27 mouse cellular contexts compared by ENCODE assay signal in the genomic region with DNA sequence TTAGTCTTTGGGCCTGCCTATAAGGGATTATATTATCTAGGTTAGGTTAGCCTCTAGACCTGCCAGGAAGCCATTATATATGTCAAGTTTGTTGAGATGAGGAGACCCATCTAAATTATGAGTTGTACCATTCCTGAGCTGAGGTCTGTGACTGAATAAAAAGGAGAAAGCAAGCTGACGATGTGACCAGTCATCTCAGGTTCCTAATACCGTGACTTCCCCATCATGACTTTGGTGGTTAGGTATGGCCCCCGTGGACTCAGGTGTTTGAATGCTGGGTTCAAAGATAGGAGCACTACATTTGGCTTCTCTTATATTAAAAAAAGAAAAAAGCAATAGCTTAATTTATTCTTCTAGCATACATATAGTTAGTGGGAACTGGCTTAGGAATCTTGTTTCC.
"Had no signal": no experiment of that assay in that cellular context is flagged by ENCODE, and none has a peak within 500 bp of the region (broad histone marks: within the 10 kb centered on the region; RNA-seq: fewer than 3 reads in every experiment).

No protein-coding gene starts in this region.

- H3K27me3 ChIP-seq: embryonic facial prominence, embryonic 12.5 days; embryonic facial prominence, embryonic 15.5 days; forebrain, embryonic 12.5 days; forebrain, embryonic 13.5 days; forebrain, embryonic 15.5 days had no signal

- H3K9ac ChIP-seq: embryonic facial prominence, embryonic 12.5 days; embryonic facial prominence, embryonic 13.5 days; embryonic facial prominence, embryonic 15.5 days; forebrain, embryonic 12.5 days; forebrain, embryonic 13.5 days; forebrain, embryonic 15.5 days; forebrain, postnatal 0 days had no signal

- H3K27ac ChIP-seq: embryonic facial prominence, embryonic 10.5 days; embryonic facial prominence, embryonic 12.5 days; embryonic facial prominence, embryonic 13.5 days; embryonic facial prominence, embryonic 15.5 days; forebrain, embryonic 10.5 days; forebrain, embryonic 12.5 days; forebrain, embryonic 13.5 days; forebrain, embryonic 15.5 days; gastrocnemius, adult 2 months; heart, adult 2 months had no signal

- H3K36me3 ChIP-seq: embryonic facial prominence, embryonic 10.5 days; embryonic facial prominence, embryonic 12.5 days; embryonic facial prominence, embryonic 13.5 days; embryonic facial prominence, embryonic 15.5 days; forebrain, embryonic 10.5 days; forebrain, embryonic 12.5 days; forebrain, embryonic 15.5 days had no signal

- H3K9me3 ChIP-seq: embryonic facial prominence, embryonic 10.5 days; embryonic facial prominence, embryonic 12.5 days; embryonic facial prominence, embryonic 13.5 days; embryonic facial prominence, embryonic 15.5 days; forebrain, embryonic 10.5 days; forebrain, embryonic 12.5 days; forebrain, embryonic 13.5 days; forebrain, embryonic 15.5 days had no signal

- H3K4me2 ChIP-seq: embryonic facial prominence, embryonic 12.5 days; embryonic facial prominence, embryonic 13.5 days; embryonic facial prominence, embryonic 15.5 days; forebrain, embryonic 12.5 days; forebrain, embryonic 13.5 days; forebrain, embryonic 15.5 days had no signal

- H3K4me3 ChIP-seq: embryonic facial prominence, embryonic 10.5 days; embryonic facial prominence, embryonic 12.5 days; embryonic facial prominence, embryonic 13.5 days; embryonic facial prominence, embryonic 15.5 days; erythroblast, embryonic 14.5 days; forebrain, embryonic 10.5 days; forebrain, embryonic 12.5 days; forebrain, embryonic 13.5 days; forebrain, embryonic 15.5 days; gastrocnemius, adult 2 months; heart, adult 2 months had no signal

- H3K4me1 ChIP-seq: embryonic facial prominence, embryonic 10.5 days; embryonic facial prominence, embryonic 12.5 days; embryonic facial prominence, embryonic 13.5 days; embryonic facial prominence, embryonic 15.5 days had no signal

- ATAC-seq: forebrain, embryonic 13.5 days; forebrain, embryonic 14.5 days; forebrain, embryonic 15.5 days; forebrain, embryonic 16.5 days; forebrain, postnatal 0 days had no signal

- DNase-seq: cerebellum, adult 8-10 months; cerebellum, adult 9-10 months; cerebellum, adult 9-11 months; cerebellum, postnatal 10 days; cerebellum, postnatal 14 days; cerebellum, postnatal 25 days; cerebellum, postnatal 36 days; embryo, embryonic 11 days; forebrain, postnatal 0 days; gastrocnemius, adult 2 months; gastrocnemius, postnatal 10 days; gastrocnemius, postnatal 25 days; gastrocnemius, postnatal 36 days; heart, adult 11 months; heart, adult 18-20 months; heart, adult 2 months had no signal
